Mouse (Mus musculus) kidney, adult 9 months (tissue): Measurements from ENCODE around the gene Lrrk2.

Experiments
- DNase-seq: peaks from one replicate; pipeline ENCODE4 v3.0.0; 2022

Gene Lrrk2

GRCm38 (mm10) chr15:91672645-91673568, at the start of gene Lrrk2:
Gene Lrrk2, plus strand, starts transcription at chr15:91673175.
- peak; percentile 86 for DNase-seq

GRCm38 (mm10) chr15:91624475-91624874, 48.5 kb upstream of the Lrrk2 start:
- DNase-seq = no peak

GRCm38 (mm10) chr15:91629137-91629536, 43.8 kb upstream of the Lrrk2 start:
- DNase-seq = no peak

GRCm38 (mm10) chr15:91632473-91632872, 40.5 kb upstream of the Lrrk2 start:
- no peak for DNase-seq

- DNase-seq = no peak
These were observed 39.9 kb upstream of the Lrrk2 start for GRCm38 (mm10) chr15:91633051-91633450.

- DNase-seq = no peak
These were observed 39.2 kb upstream of the Lrrk2 start for GRCm38 (mm10) chr15:91633806-91634205.

- DNase-seq = no peak
These were observed 38.7 kb upstream of the Lrrk2 start for GRCm38 (mm10) chr15:91634236-91634635.

- no peak for DNase-seq
These were observed 31.3 kb upstream of the Lrrk2 start for GRCm38 (mm10) chr15:91641631-91642030.

- DNase-seq = no peak
These were observed 30.2 kb upstream of the Lrrk2 start for GRCm38 (mm10) chr15:91642682-91643306.

GRCm38 (mm10) chr15:91643632-91644348, 29.2 kb upstream of the Lrrk2 start:
- DNase-seq = peak; percentile 17

- DNase-seq = no peak
These were observed 22.7 kb upstream of the Lrrk2 start for GRCm38 (mm10) chr15:91650270-91650669.

GRCm38 (mm10) chr15:91651493-91651892, 21.5 kb upstream of the Lrrk2 start:
- DNase-seq = no peak

GRCm38 (mm10) chr15:91658227-91658626, 14.7 kb upstream of the Lrrk2 start:
- DNase-seq = no peak

GRCm38 (mm10) chr15:91660277-91661078, 12.5 kb upstream of the Lrrk2 start:
- no peak for DNase-seq

GRCm38 (mm10) chr15:91661079-91661369, 12.0 kb upstream of the Lrrk2 start:
- DNase-seq = no peak

GRCm38 (mm10) chr15:91664586-91665132, 8.3 kb upstream of the Lrrk2 start:
- no peak for DNase-seq

- peak; percentile 56 for DNase-seq
These were observed 7.4 kb upstream of the Lrrk2 start for GRCm38 (mm10) chr15:91665530-91665929.

- peak; percentile 90 for DNase-seq
These were observed 1.8 kb upstream of the Lrrk2 start for GRCm38 (mm10) chr15:91671216-91671615.

- DNase-seq = peak; percentile 77
These were observed 988 bp upstream of the Lrrk2 start for GRCm38 (mm10) chr15:91671987-91672386.

- peak; percentile 38 for DNase-seq
These were observed 562 bp downstream of the Lrrk2 start for GRCm38 (mm10) chr15:91673569-91673905.

- no peak for DNase-seq
These were observed 7.1 kb downstream of the Lrrk2 start for GRCm38 (mm10) chr15:91680116-91680515.

- no peak for DNase-seq
These were observed 13.0 kb downstream of the Lrrk2 start for GRCm38 (mm10) chr15:91685880-91686563.
